Mouse (Mus musculus): ENCODE measurements around the gene Tut7. TPM values are rescaled to one million over a fixed set of nuclear protein-coding genes. Genes with fewer than 3 reads are reported as not detected.
A peak's percentile ranks its signal among the peaks of the same experiment; 100 is the strongest.
"Not testable (repeated sequence)": the region's sequence is repeated elsewhere in the genome, so short reads cannot be mapped to it uniquely, and the experiment has no call there.

The Tut7 gene
- polyA plus RNA-seq, 1 experiment: 36.5 TPM

GRCm38 (mm10) chr13:59796466-59796848 lies 26.5 kb downstream of the Tut7 start:
- no peak overlapping the region for H3K4me3 ChIP-seq (replicated peaks; ENCODE audit: insufficient read depth, low read depth, low read length)
- TF ChIP-seq CTCF (IDR thresholded peaks at IDR 0.05; ENCODE audit: borderline replicate concordance, insufficient read depth, low read depth, low read length) (no peak), POLR2A (IDR thresholded peaks at IDR 0.05; ENCODE audit: borderline replicate concordance, insufficient read depth, low read length) (no peak)
- peaks cover 14% of the 10 kb centered on the region for H3K4me1 ChIP-seq (ENCODE audit: control insufficient read depth, insufficient read depth, low read length)
- H3K27me3 ChIP-seq (ENCODE audit: control insufficient read depth, insufficient read depth, low read length): no peaks in the 10 kb centered on the region
- no peak for DNase-seq
- no peak overlapping the region for H3K27ac ChIP-seq (ENCODE audit: insufficient read depth, low read length)
- WGBS: 92% methylated on average over 9 of the region's 9 CpGs

- no peak for TF ChIP-seq CTCF (IDR thresholded peaks at IDR 0.05; ENCODE audit: borderline replicate concordance, insufficient read depth, low read depth, low read length)
- no peak for TF ChIP-seq POLR2A (IDR thresholded peaks at IDR 0.05; ENCODE audit: borderline replicate concordance, insufficient read depth, low read length)
- Histone ChIP-seq H3K27ac (ENCODE audit: insufficient read depth, low read length) (no peak overlapping the region), H3K4me1 (ENCODE audit: control insufficient read depth, insufficient read depth, low read length) (peaks cover 12% of the 10 kb centered on the region), H3K4me3 (replicated peaks; ENCODE audit: insufficient read depth, low read depth, low read length) (no peak overlapping the region), H3K27me3 (ENCODE audit: control insufficient read depth, insufficient read depth, low read length) (no peaks in the 10 kb centered on the region)
- DNase-seq: no peak
- 96% methylated on average over 6 of the region's 6 CpGs for WGBS
Measured at GRCm38 (mm10) chr13:59795807-59796465, 27.0 kb downstream of the Tut7 start.

DNA sequence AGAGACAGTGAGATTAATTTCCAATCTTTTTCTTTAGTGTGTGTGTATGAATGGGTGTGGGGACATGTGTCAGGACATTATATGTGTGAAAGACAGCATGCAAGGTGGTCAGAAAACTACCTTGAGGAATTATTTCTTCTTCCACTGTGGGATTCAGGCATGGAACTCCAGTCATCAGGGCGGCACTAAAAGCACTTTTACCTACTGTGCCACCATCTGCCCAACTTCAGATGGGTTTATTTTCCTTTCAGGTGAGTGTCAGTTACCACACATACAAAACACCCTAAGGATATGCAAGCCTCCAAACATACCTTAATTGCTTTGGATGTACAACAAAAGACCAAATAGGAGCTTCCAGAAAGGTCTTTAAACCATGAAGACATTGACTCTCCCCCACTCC lies 28.2 kb downstream of the Tut7 start:
- Histone ChIP-seq H3K27ac (ENCODE audit: insufficient read depth, low read length) (0 out of 2 replicates have a peak overlapping the region, but pooled peaks have one; percentile 69), H3K4me1 (ENCODE audit: control insufficient read depth, insufficient read depth, low read length) (peaks cover 9% of the 10 kb centered on the region), H3K4me3 (replicated peaks; ENCODE audit: insufficient read depth, low read depth, low read length) (no peak overlapping the region), H3K27me3 (ENCODE audit: control insufficient read depth, insufficient read depth, low read length) (no peaks in the 10 kb centered on the region)
- DNase-seq: peak; percentile 23 to 59
- WGBS: 16% methylated on average over 1 of the region's 1 CpGs
- TF ChIP-seq CTCF (IDR thresholded peaks at IDR 0.05; ENCODE audit: borderline replicate concordance, insufficient read depth, low read depth, low read length): no peak
- TF ChIP-seq POLR2A (IDR thresholded peaks at IDR 0.05; ENCODE audit: borderline replicate concordance, insufficient read depth, low read length): no peak

GRCm38 (mm10) chr13:59782145-59782544 lies 40.8 kb downstream of the Tut7 start, which contains the start of gene Gm49354:
Gene Gm49354 (minus strand): TSS chr13:59782245.
- 89% methylated on average over 7 of the region's 7 CpGs for WGBS
- DNase-seq: no peak
- Histone ChIP-seq H3K27me3 (ENCODE audit: control insufficient read depth, insufficient read depth, low read length) (no peaks in the 10 kb centered on the region), H3K27ac (ENCODE audit: insufficient read depth, low read length) (no peak within 1 kb of the TSS), H3K4me1 (ENCODE audit: control insufficient read depth, insufficient read depth, low read length) (no peaks in the 10 kb centered on the region), H3K4me3 (replicated peaks; ENCODE audit: insufficient read depth, low read depth, low read length) (no peak within 1 kb of the TSS)
- TF ChIP-seq CTCF (IDR thresholded peaks at IDR 0.05; ENCODE audit: borderline replicate concordance, insufficient read depth, low read depth, low read length): no peak
- TF ChIP-seq POLR2A (IDR thresholded peaks at IDR 0.05; ENCODE audit: borderline replicate concordance, insufficient read depth, low read length): no peak

DNA sequence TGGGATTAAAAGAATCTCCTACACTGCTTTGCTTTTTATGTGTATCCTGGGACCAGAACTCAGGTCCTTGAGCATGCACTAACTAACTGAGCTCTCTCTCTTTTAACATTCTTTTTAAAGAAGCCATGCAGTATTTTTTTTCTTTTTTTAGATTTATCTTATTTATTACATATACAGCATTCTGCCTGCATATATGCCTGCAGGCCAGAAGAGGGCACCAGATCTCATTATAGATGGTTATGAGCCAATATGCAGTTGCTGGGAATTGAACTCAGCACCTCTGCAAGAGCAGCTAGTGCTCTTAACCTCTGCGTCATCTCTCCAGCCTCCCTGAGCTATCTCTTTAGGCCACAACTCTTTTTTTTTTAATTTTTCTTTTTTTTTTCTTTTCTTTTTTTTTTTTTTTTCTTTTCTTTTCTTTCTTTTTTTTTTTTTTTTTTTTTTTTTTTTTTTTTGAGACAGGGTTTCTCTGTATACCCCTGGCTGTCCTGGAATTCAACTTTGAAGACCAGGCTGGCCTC lies 43.1 kb downstream of the Tut7 start:
- not testable (repeated sequence) for H3K4me3 ChIP-seq (replicated peaks; ENCODE audit: insufficient read depth, low read depth, low read length); H3K4me1 ChIP-seq (ENCODE audit: control insufficient read depth, insufficient read depth, low read length); H3K27me3 ChIP-seq (ENCODE audit: control insufficient read depth, insufficient read depth, low read length); H3K27ac ChIP-seq (ENCODE audit: insufficient read depth, low read length); DNase-seq
- WGBS: 98% methylated on average over 1 of the region's 1 CpGs

GRCm38 (mm10) chr13:59779213-59779612 lies 43.7 kb downstream of the Tut7 start:
- no peaks in the 10 kb centered on the region for H3K4me1 ChIP-seq (ENCODE audit: control insufficient read depth, insufficient read depth, low read length)
- DNase-seq: no peak
- H3K27me3 ChIP-seq (ENCODE audit: control insufficient read depth, insufficient read depth, low read length): no peaks in the 10 kb centered on the region
- no peak overlapping the region for H3K4me3 ChIP-seq (replicated peaks; ENCODE audit: insufficient read depth, low read depth, low read length)
- WGBS: 80% methylated on average over 4 of the region's 4 CpGs
- TF ChIP-seq POLR2A (IDR thresholded peaks at IDR 0.05; ENCODE audit: borderline replicate concordance, insufficient read depth, low read length) (no peak), CTCF (IDR thresholded peaks at IDR 0.05; ENCODE audit: borderline replicate concordance, insufficient read depth, low read depth, low read length) (no peak)
- H3K27ac ChIP-seq (ENCODE audit: insufficient read depth, low read length): no peak overlapping the region

GRCm38 (mm10) chr13:59775168-59775567 lies 47.8 kb downstream of the Tut7 start:
- Histone ChIP-seq H3K4me1 (ENCODE audit: control insufficient read depth, insufficient read depth, low read length) (peaks cover 5% of the 10 kb centered on the region), H3K27ac (ENCODE audit: insufficient read depth, low read length) (no peak overlapping the region), H3K4me3 (replicated peaks; ENCODE audit: insufficient read depth, low read depth, low read length) (no peak overlapping the region), H3K27me3 (ENCODE audit: control insufficient read depth, insufficient read depth, low read length) (no peaks in the 10 kb centered on the region)
- DNase-seq: no peak
- 82% methylated on average over 3 of the region's 3 CpGs for WGBS
- TF ChIP-seq CTCF (IDR thresholded peaks at IDR 0.05; ENCODE audit: borderline replicate concordance, insufficient read depth, low read depth, low read length) (no peak), POLR2A (IDR thresholded peaks at IDR 0.05; ENCODE audit: borderline replicate concordance, insufficient read depth, low read length) (no peak)

DNA sequence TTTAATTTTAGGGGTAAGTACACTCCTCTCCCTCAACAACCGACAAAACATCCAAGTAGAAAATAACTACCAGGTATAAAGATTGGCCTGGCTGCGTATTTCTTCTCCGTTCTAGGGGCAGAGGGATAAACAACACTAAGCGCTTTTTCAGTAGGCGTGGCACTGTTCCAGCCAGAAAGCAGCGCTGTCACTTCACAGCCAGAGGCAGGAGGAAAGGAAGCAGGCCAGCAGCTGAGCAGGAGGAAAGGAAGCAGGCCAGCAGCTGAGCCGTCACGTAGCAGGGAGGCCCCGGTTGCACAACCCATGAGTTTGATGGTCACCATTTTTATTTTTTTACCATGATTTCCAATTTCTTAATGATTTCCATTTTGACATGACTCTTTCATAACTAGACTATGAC lies 51.7 kb downstream of the Tut7 start:
- Histone ChIP-seq H3K27ac (ENCODE audit: insufficient read depth, low read length) (peak overlapping the region; percentile 62; the same call in 1 of the 2 replicates), H3K4me3 (replicated peaks; ENCODE audit: insufficient read depth, low read depth, low read length) (peak overlapping the region; percentile 14), H3K27me3 (ENCODE audit: control insufficient read depth, insufficient read depth, low read length) (no peaks in the 10 kb centered on the region), H3K4me1 (ENCODE audit: control insufficient read depth, insufficient read depth, low read length) (peaks cover 8% of the 10 kb centered on the region)
- peak; percentile 45 to 53 for DNase-seq
- 9% methylated on average over 9 of the region's 9 CpGs for WGBS
- TF ChIP-seq CTCF (IDR thresholded peaks at IDR 0.05; ENCODE audit: borderline replicate concordance, insufficient read depth, low read depth, low read length) (no peak), POLR2A (IDR thresholded peaks at IDR 0.05; ENCODE audit: borderline replicate concordance, insufficient read depth, low read length) (no peak)
